Mouse (Mus musculus) midbrain, embryonic 15.5 days (tissue): ENCODE measurements at regions not wholly inside any gene's neighbourhood (a gene's known extent, or its start where the extent isn't known, plus 50 kb on each side); places are given as distances from the start of the nearest gene placed in this dataset.

Experiments used
- ATAC-seq: fragments of 200-750 bp; cut with Nextera tagmentation; replicated peaks from 2 replicates; pipeline ENCODE4 v1.8.0; 2017; ENCODE audit warnings: moderate TSS enrichment
- H3K27ac ChIP-seq: fragments of 300-500 bp; sonication (generic); 2 replicates; pipeline ENCODE4 v1.5.1; 2015; ENCODE audit warnings: mild to moderate bottlenecking, inconsistent platforms
- H3K27me3 ChIP-seq: fragments of 300-500 bp; sonication (generic); replicated peaks from 2 replicates; pipeline ENCODE4 v1.6.1; 2015; ENCODE audit warnings: inconsistent platforms
- H3K36me3 ChIP-seq: fragments of 300-500 bp; sonication (generic); replicated peaks from 2 replicates; pipeline ENCODE4 v1.6.1; 2015; ENCODE audit warnings: inconsistent platforms
- H3K4me1 ChIP-seq: fragments of 300-500 bp; sonication (generic); 2 replicates; pipeline ENCODE4 v1.6.1; 2015; ENCODE audit warnings: inconsistent platforms
- H3K4me2 ChIP-seq: fragments of 300-500 bp; sonication (generic); 2 replicates; pipeline ENCODE4 v1.6.1; 2015; ENCODE audit warnings: inconsistent platforms, mild to moderate bottlenecking, moderate library complexity
- H3K4me3 ChIP-seq: fragments of 300-500 bp; sonication (generic); 2 replicates; pipeline ENCODE4 v1.5.1; 2015; ENCODE audit warnings: mild to moderate bottlenecking, inconsistent platforms
- H3K9ac ChIP-seq: fragments of 300-500 bp; sonication (generic); 2 replicates; pipeline ENCODE4 v1.6.1; 2015; ENCODE audit warnings: mild to moderate bottlenecking, inconsistent platforms
- H3K9me3 ChIP-seq: fragments of 300-500 bp; sonication (generic); 2 replicates; pipeline ENCODE4 v1.6.1; 2016; ENCODE audit warnings: inconsistent platforms
- WGBS: fragments of 180-500 bp; shearing (Covaris S2); methylation state at CpG from one replicate; pipeline ENCODE4 v1.1.7; 2015; ENCODE audit warnings: mixed read lengths; 5-methylcytosine and 5-hydroxymethylcytosine counted together

DNA sequence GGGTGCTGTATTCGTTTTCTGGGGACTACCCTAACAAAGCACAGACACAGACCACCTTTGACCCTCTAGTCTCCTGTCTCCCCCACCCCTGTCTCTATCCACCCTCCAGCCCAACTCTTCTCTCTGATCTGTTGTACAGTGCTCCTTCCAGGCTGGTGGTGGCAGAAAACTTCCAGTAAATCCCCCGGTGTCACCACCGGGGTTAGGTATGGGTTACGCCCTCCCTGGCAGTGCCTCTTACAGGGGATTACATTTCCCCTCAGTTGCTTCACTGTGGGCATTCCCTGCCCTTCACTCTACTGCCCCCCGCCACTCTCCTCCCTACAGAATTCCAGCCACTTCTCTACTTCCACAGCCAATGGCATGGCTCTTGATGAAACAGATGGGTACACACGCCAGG, 153.5 kb upstream of the Agap1 start:
- 94% methylated on average over 6 of the region's 6 CpGs for WGBS
- no peaks in the 10 kb centered on the region for H3K36me3 ChIP-seq
- H3K27me3 ChIP-seq = no peaks in the 10 kb centered on the region
- no peak overlapping the region for H3K27ac ChIP-seq
- peaks cover 7% of the 10 kb centered on the region for H3K4me1 ChIP-seq
- H3K9me3 ChIP-seq = no peaks in the 10 kb centered on the region
- no peak overlapping the region for H3K4me2 ChIP-seq
- no peak for ATAC-seq
- no peak overlapping the region for H3K9ac ChIP-seq
- no peak overlapping the region for H3K4me3 ChIP-seq

DNA sequence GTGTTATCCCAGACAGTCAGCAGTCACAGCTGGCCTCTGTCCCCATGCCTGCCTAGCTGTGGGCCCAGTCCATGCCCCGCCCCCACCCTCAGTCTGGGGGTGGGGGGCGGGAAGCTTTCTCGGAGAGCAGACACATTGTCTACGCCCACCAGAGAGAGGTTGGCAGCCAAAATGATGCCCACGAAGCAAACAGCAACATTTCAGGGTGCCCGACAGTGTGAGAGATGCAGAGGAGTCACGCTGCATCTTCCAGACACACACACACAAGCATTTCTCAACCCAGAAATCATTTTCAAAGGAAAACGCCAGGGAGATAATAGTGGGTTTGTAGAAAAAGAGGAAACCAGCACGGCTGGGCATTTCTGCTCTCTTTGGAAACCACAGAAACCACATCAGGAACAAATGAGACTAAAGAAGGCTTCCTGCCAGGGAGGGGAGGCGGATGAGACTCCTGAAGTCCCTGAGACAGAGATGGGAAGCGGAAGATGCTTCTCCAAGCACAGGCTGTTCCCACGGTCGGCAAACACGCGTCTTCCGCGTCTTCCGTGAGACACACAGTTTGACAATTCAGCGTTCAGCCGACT, 152.1 kb upstream of the Agap1 start:
- peak overlapping the region; percentile 8; the same call in 1 of the 2 replicates for H3K4me3 ChIP-seq
- ATAC-seq = 0 out of 2 replicates have a peak, but pooled peaks have one; percentile 56
- peak overlapping the region; percentile 13 for H3K27ac ChIP-seq
- 62% methylated on average over 20 of the region's 20 CpGs for WGBS
- H3K9me3 ChIP-seq = no peaks in the 10 kb centered on the region
- peaks cover 7% of the 10 kb centered on the region for H3K4me1 ChIP-seq
- H3K27me3 ChIP-seq = no peaks in the 10 kb centered on the region
- no peaks in the 10 kb centered on the region for H3K36me3 ChIP-seq
- peak overlapping the region; percentile 29 for H3K4me2 ChIP-seq
- H3K9ac ChIP-seq = no peak overlapping the region

DNA sequence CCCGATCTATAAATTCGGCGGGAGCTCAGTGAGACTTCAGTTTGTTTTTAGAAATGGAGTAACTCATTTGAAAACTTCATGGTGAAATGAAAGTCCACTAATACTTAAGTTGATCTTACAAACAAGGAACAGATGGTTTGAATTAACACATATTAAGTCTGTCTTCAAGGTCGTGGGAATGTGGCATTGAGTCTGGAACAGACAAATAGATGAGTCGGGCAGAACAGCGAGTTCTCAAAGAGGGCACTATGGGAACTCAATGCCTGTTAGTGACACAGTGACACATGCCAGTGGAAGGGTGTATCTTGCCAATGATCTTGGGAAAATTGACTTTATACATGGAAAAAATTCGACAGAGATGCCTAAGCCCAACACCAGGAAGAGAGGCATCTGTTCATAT, 149.4 kb upstream of the Agap1 start:
- WGBS = 84% methylated on average over 7 of the region's 7 CpGs
- no peaks in the 10 kb centered on the region for H3K27me3 ChIP-seq
- no peaks in the 10 kb centered on the region for H3K36me3 ChIP-seq
- H3K9me3 ChIP-seq = no peaks in the 10 kb centered on the region
- peaks cover 9% of the 10 kb centered on the region for H3K4me1 ChIP-seq
- H3K4me3 ChIP-seq = no peak overlapping the region
- H3K27ac ChIP-seq = no peak overlapping the region
- no peak for ATAC-seq
- H3K4me2 ChIP-seq = no peak overlapping the region
- no peak overlapping the region for H3K9ac ChIP-seq

DNA sequence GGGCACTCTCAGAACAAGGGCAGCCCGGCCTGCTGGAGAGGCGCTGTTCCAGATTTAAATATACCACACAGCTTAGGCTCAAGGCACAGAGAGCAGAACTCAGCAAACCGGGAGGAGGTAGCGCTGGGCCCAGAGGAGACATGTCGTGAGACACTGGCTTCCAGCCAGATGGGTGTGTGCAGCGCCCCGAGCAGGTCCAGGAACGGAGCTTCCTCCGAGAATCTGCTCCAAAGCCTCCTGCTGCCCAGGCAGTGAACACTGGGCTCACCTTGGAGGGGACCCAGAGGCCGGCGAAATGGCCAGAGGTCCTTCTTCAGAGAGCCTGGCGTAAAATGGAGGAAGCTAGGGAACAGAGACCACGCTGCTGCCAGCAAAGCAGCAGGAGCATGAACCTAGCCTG, 145.8 kb upstream of the Agap1 start:
- H3K27ac ChIP-seq = peak overlapping the region; percentile 17; the same call in 1 of the 2 replicates
- no peak overlapping the region for H3K4me3 ChIP-seq
- ATAC-seq = 0 out of 2 replicates have a peak, but pooled peaks have one; percentile 30
- H3K27me3 ChIP-seq = no peaks in the 10 kb centered on the region
- peaks cover 5% of the 10 kb centered on the region for H3K4me1 ChIP-seq
- WGBS = 48% methylated on average over 13 of the region's 13 CpGs
- H3K4me2 ChIP-seq = peak overlapping the region; percentile 31
- H3K9me3 ChIP-seq = no peaks in the 10 kb centered on the region
- H3K9ac ChIP-seq = no peak overlapping the region
- H3K36me3 ChIP-seq = no peaks in the 10 kb centered on the region

DNA sequence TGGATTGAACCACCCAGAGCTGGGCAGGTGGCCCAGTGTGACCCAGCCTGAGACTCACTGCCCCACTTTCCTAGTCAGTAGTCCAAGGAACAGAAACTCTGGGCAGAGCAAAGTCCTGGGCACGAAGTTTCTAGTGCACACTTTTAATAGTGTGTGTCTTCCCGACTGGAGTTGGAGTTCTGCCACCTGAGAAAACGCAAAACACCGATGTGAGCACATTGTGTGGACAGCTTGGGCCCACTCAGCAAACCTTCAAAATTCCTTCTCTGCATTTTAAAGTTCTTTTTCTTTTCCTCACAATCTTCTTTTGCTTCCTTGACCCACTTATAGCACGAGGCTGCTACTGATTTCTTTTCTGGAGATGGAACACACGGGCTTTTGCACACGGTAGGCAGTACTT, 141.5 kb upstream of the Agap1 start:
- Histone ChIP-seq H3K9me3 (no peaks in the 10 kb centered on the region), H3K27ac (no peak overlapping the region), H3K36me3 (no peaks in the 10 kb centered on the region), H3K4me2 (no peak overlapping the region), H3K4me1 (peaks cover 5% of the 10 kb centered on the region), H3K9ac (no peak overlapping the region), H3K4me3 (no peak overlapping the region), H3K27me3 (no peaks in the 10 kb centered on the region)
- WGBS = 83% methylated on average over 7 of the region's 7 CpGs
- no peak for ATAC-seq

DNA sequence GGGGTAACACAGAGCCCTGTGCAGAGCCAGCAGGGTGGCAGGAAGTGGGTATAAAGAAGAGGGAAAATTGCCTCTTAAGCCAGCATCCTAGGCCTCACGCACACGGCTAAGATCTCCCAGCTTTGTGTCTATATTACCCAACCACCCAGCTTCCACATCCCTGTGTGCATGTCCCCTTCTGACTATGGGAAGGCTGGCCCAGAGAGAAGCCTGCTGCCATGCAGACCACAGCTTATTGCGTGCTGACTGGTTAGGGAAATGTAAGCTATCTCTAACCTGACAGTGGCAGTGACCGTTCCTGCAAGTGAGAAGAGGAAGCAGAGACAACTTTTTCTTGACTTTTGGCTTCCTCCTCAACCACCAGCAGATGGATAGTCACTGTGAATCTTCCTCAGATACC, 136.7 kb upstream of the Agap1 start:
- H3K4me1 ChIP-seq = no peaks in the 10 kb centered on the region
- H3K4me3 ChIP-seq = no peak overlapping the region
- no peaks in the 10 kb centered on the region for H3K27me3 ChIP-seq
- H3K27ac ChIP-seq = no peak overlapping the region
- H3K9ac ChIP-seq = no peak overlapping the region
- H3K36me3 ChIP-seq = no peaks in the 10 kb centered on the region
- H3K9me3 ChIP-seq = no peaks in the 10 kb centered on the region
- ATAC-seq = no peak
- 88% methylated on average over 4 of the region's 4 CpGs for WGBS
- H3K4me2 ChIP-seq = no peak overlapping the region

DNA sequence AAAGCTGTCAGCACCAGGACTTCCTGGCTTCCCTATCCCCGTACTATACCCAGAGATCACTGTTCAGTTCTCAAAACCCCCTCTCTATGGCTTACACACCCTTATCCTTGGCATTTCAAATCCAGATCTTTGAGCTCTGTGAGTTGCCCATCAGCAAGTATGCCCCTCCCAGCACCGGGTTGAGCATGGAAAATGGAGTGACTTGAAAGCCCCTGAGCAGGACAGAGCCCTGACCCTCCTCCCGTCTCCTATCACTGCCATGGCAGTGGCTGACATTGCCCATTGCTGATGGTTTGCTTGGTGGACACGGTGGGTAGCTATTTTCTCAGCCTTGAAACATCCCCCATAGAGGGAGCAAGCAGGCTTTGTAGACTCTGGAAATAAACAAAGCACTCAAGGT, 135.9 kb upstream of the Agap1 start:
- H3K9ac ChIP-seq = no peak overlapping the region
- H3K9me3 ChIP-seq = no peaks in the 10 kb centered on the region
- 69% methylated on average over 4 of the region's 4 CpGs for WGBS
- no peaks in the 10 kb centered on the region for H3K27me3 ChIP-seq
- H3K4me3 ChIP-seq = no peak overlapping the region
- H3K4me2 ChIP-seq = no peak overlapping the region
- no peak for ATAC-seq
- H3K4me1 ChIP-seq = no peaks in the 10 kb centered on the region
- H3K36me3 ChIP-seq = no peaks in the 10 kb centered on the region
- H3K27ac ChIP-seq = no peak overlapping the region

DNA sequence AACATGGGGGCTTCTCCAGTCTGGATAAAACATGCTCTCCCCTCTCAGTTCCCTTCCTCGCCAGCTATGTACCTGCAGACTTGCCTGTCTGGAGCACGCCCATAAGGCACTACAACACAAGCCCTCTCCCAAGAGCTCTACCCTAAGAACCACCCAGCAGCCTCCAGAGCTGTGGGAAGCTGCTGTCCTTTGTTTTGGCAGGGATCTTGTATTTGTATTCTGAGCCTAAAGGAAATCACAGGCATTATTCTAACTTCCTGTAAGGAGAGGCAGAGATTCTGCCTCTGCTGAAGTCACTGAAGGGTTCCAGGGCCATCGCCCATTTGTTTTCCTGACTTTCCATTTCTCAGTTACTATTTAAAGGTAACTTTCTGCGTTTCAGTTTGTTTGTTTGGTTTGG, 132.0 kb upstream of the Agap1 start:
- no peak overlapping the region for H3K27ac ChIP-seq
- WGBS = 69% methylated on average over 4 of the region's 4 CpGs
- no peaks in the 10 kb centered on the region for H3K4me1 ChIP-seq
- H3K36me3 ChIP-seq = no peaks in the 10 kb centered on the region
- no peak overlapping the region for H3K4me2 ChIP-seq
- ATAC-seq = no peak
- H3K27me3 ChIP-seq = no peaks in the 10 kb centered on the region
- H3K9ac ChIP-seq = no peak overlapping the region
- no peaks in the 10 kb centered on the region for H3K9me3 ChIP-seq
- no peak overlapping the region for H3K4me3 ChIP-seq

DNA sequence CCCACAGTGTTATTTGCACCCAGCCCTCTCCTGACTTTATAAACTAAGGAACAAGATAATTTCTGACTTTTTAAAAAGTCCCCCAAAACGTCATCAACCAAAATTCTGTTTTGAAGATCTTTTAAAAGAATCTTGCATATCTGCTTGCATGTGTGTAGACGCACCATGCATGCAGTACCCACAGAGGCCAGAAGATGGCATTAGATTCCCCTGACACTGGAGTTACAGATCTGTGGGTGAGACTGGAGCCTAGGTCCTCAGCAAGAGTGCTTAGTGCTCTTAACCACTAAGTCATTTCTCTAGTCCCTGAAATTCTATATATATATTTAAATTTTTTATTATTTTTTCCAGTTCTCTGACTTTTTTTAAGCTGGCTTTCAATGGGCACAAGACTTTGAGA, 131.5 kb upstream of the Agap1 start:
- no peak for ATAC-seq
- Histone ChIP-seq H3K36me3 (no peaks in the 10 kb centered on the region), H3K4me1 (no peaks in the 10 kb centered on the region), H3K9me3 (no peaks in the 10 kb centered on the region), H3K27me3 (no peaks in the 10 kb centered on the region), H3K9ac (no peak overlapping the region), H3K4me2 (no peak overlapping the region), H3K27ac (no peak overlapping the region), H3K4me3 (no peak overlapping the region)
- WGBS = 29% methylated on average over 2 of the region's 2 CpGs

DNA sequence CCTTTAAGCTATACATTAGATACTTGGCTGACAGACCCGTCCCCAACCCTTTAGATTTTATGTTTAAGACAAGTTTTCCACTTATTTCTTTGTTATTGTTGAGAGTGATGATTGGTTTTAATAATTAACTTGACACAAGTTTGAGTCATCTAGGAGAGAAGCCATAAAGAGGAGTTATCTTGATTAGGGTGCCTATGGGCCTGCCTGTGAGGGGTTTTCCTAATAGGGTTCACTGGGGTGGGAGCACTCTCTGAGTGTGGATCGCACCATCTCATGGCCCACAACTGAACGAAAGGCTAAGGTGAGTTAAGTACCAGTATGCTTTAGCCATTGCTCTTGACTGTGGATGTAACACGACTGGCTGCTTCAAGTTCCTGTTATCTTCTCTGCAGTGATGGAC, 123.3 kb upstream of the Agap1 start:
- no peak overlapping the region for H3K4me2 ChIP-seq
- H3K9me3 ChIP-seq = no peaks in the 10 kb centered on the region
- no peak overlapping the region for H3K4me3 ChIP-seq
- no peaks in the 10 kb centered on the region for H3K36me3 ChIP-seq
- ATAC-seq = no peak
- H3K27ac ChIP-seq = no peak overlapping the region
- H3K27me3 ChIP-seq = no peaks in the 10 kb centered on the region
- whole genome bisulfite sequencing = 95% methylated on average over 4 of the region's 4 CpGs
- H3K9ac ChIP-seq = no peak overlapping the region
- peaks cover 5% of the 10 kb centered on the region for H3K4me1 ChIP-seq

DNA sequence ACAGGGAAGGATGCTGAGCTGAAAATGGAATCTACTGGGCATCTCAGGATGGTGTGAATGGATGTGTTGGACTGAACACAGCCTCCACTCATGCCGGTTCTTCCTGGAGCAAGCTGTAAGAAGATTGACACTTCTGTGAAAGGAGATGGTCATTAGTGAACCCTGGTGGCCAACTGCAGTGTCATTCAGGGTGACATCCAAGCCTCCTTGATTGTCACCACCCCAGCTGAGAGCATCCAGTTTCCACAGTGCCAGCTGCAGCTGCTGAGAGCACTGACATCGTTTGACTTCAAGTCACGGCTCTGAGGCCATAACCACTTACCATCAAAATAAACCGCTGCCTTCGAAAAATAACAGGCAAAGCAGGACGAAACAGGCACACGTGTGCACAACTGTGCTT, 121.9 kb upstream of the Agap1 start:
- Histone ChIP-seq H3K4me2 (no peak overlapping the region), H3K27me3 (no peaks in the 10 kb centered on the region), H3K9ac (no peak overlapping the region), H3K9me3 (no peaks in the 10 kb centered on the region), H3K36me3 (no peaks in the 10 kb centered on the region), H3K27ac (no peak overlapping the region), H3K4me1 (peaks cover 5% of the 10 kb centered on the region), H3K4me3 (no peak overlapping the region)
- WGBS = 30% methylated on average over 7 of the region's 7 CpGs
- 0 out of 2 replicates have a peak, but pooled peaks have one; percentile 14 for ATAC-seq

DNA sequence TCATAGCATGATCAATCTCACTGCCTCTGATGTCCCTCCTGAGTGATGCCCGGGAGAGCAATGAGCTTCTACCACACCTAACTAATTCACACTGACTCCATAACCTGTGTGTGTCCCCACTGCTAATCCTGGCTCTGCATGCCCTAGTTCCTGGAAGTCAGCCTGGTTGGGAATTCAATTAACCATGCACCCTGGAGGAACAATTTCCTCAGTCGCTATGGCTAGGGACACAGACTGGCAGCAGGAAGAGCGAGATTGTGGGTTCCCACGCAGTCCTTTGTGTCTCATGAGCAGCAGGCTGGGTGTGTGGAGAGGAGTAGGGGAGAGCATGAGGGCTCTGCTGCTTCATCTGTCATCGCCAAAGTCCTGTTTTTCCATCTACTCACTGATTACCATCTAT, 116.7 kb upstream of the Agap1 start:
- Histone ChIP-seq H3K9ac (no peak overlapping the region), H3K4me3 (no peak overlapping the region), H3K4me1 (no peaks in the 10 kb centered on the region), H3K9me3 (no peaks in the 10 kb centered on the region), H3K27me3 (no peaks in the 10 kb centered on the region), H3K36me3 (no peaks in the 10 kb centered on the region), H3K4me2 (no peak overlapping the region), H3K27ac (no peak overlapping the region)
- 83% methylated on average over 5 of the region's 5 CpGs for WGBS
- no peak for ATAC-seq

DNA sequence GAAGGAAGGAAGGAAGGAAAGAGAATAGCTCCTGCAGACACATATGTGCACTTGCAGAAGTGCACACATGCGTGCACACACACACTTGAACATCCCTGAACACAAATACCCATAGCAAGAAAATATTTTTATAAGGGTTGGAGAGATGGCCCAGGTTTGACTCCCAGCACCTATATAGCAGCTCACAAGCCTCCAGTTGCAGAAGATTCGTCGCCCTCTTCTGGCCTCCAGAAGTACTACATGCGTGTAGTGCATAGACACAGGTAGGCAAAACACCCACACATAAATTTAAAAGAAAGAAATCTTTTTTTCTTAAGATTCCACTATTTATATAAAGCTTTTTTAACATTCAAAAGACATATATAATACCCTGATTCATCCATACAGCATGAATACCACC, 111.8 kb upstream of the Agap1 start:
- H3K9ac ChIP-seq = no peak overlapping the region
- H3K4me2 ChIP-seq = no peak overlapping the region
- H3K4me3 ChIP-seq = no peak overlapping the region
- H3K36me3 ChIP-seq = no peaks in the 10 kb centered on the region
- 49% methylated on average over 4 of the region's 4 CpGs for WGBS
- no peaks in the 10 kb centered on the region for H3K4me1 ChIP-seq
- no peaks in the 10 kb centered on the region for H3K27me3 ChIP-seq
- no peak overlapping the region for H3K27ac ChIP-seq
- H3K9me3 ChIP-seq = no peaks in the 10 kb centered on the region
- ATAC-seq = no peak
